Mouse (Mus musculus): ENCODE measurements around the gene Hoxc11.

- no peak for TF ChIP-seq EP300 (IDR thresholded peaks at IDR 0.05; ENCODE audit: low read depth)
- no peak for TF ChIP-seq CTCF (IDR thresholded peaks at IDR 0.05; ENCODE audit: low read depth)
Observed at GRCm38 (mm10) chr15:102967511-102968397, 13.5 kb downstream of the Hoxc11 start.

Measured in heart, postnatal 0 days (tissue).